1 mouse cellular context compared by ENCODE assay signal in genomic region chr9:106454071-106454761, GRCm38 (mm10).
TF ChIP-seq lines count a peak whose summit lies in the region.

No protein-coding gene starts in this region.

TF ChIP-seq in MEL, 35 proteins besides CTCF, POLR2A, EP300 and RAD21:
- TF ChIP-seq GATA1 (IDR thresholded peaks at IDR 0.05; ENCODE audit: low read depth, low read length), result no peak
- no peak for TF ChIP-seq POLR2AphosphoS2 (IDR thresholded peaks at IDR 0.05; ENCODE audit: low read length)
- TF ChIP-seq ZKSCAN1 (IDR thresholded peaks at IDR 0.05; ENCODE audit: low read depth, low read length), result no peak
- TF ChIP-seq TCF12 (IDR thresholded peaks at IDR 0.05; ENCODE audit: low read depth, low read length), result no peak
- TF ChIP-seq BHLHE40 (IDR thresholded peaks at IDR 0.05; ENCODE audit: borderline replicate concordance, low read depth, low read length), result no peak
